Mouse (Mus musculus): ENCODE measurements around the gene Lama5.

DNA sequence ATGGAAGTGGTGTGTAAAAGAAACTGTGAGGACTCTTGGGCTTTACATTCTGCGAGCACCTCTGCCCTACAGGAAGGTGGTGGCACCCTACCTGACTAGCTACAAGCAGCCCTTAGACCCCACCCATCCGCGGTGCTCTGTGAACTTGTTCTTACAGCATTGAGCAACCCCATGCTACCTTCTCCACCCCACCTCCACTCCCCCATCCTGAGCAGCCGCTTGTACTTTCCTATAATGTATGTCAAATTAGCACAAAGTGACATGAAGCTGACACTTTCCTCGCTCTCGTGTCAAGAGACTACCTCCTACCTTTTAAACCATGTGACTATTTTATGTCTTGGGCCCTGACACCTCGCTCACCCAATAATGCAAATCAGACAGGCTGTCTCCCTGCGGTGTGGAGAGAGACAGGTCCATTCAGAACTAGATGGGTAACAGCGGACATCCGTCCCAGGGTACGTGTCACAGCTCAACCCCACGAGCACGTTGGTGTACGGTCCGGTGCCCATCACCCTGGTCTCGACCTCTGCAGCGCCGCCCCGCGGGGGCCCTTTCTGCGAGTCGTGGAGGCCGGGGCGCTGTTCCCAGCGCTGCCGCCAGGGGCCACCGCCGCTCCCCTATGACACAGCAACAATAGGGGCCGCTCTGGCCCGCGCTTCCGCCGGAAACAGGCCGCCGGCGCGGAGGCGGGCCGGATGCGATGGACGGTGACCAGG lies 54.7 kb downstream of the Lama5 start, which contains the start of gene Adrm1:
- TF ChIP-seq CTCF (IDR thresholded peaks at IDR 0.05; ENCODE audit: control insufficient read depth, insufficient read depth, insufficient replicate concordance, low read depth, low read length) (peak; percentile 62), POLR2A (IDR thresholded peaks at IDR 0.05; ENCODE audit: control insufficient read depth, low read depth, low read length) (no peak)
